Mouse (Mus musculus) forebrain, embryonic 12.5 days (tissue): Measurements from ENCODE around the gene Lpcat1. TPM values are rescaled to one million over a fixed set of nuclear protein-coding genes. Genes with fewer than 3 reads are reported as not detected.

ENCODE experiments used
- ATAC-seq: fragments of 200-750 bp; cut with Nextera tagmentation; 2 replicates; pipeline ENCODE4 v1.8.0; 2017; ENCODE audit warnings: moderate TSS enrichment; ENCODE audit not compliant: low FRiP score
- H3K27ac ChIP-seq: fragments of 300-500 bp; sonication (generic); 2 replicates; pipeline ENCODE4 v1.5.1; 2016; ENCODE audit warnings: mild to moderate bottlenecking
- H3K27me3 ChIP-seq: fragments of 300-500 bp; sonication (generic); 2 replicates; pipeline ENCODE4 v1.6.1; 2016; ENCODE audit warnings: mild to moderate bottlenecking
- H3K36me3 ChIP-seq: fragments of 300-500 bp; sonication (generic); replicated peaks from 2 replicates; pipeline ENCODE4 v1.6.1; 2016; ENCODE audit warnings: mild to moderate bottlenecking
- H3K4me1 ChIP-seq: fragments of 300-500 bp; sonication (generic); 2 replicates; pipeline ENCODE4 v1.6.1; 2016
- H3K4me2 ChIP-seq: fragments of 300-500 bp; sonication (generic); 2 replicates; pipeline ENCODE4 v1.6.1; 2016; ENCODE audit warnings: mild to moderate bottlenecking, moderate library complexity
- H3K4me3 ChIP-seq: fragments of 300-500 bp; sonication (generic); replicated peaks from 2 replicates; pipeline ENCODE4 v1.5.1; 2016; ENCODE audit warnings: mild to moderate bottlenecking
- H3K9ac ChIP-seq: fragments of 300-500 bp; sonication (generic); 2 replicates; pipeline ENCODE4 v1.6.1; 2016; ENCODE audit warnings: mild to moderate bottlenecking
- H3K9me3 ChIP-seq: fragments of 300-500 bp; sonication (generic); 2 replicates; pipeline ENCODE4 v1.6.1; 2016
- WGBS: fragments of 180-500 bp; shearing (Covaris S2); methylation state at CpG from one replicate; pipeline ENCODE4 v1.1.7; 2016; 5-methylcytosine and 5-hydroxymethylcytosine counted together
- polyA plus RNA-seq: library from polyadenylated mRNA; unstranded; fragments of >200 nt; fragmentation: Nextera tagmentation; extraction: Ambion mirVana; gene quantifications from 2 replicates; pipeline ENCODE4 v1.2.1, GENCODE M21; 2016

Gene Lpcat1
- polyA plus RNA-seq, 1 experiment from 2014 or later, result 65.9 TPM

- Histone ChIP-seq H3K9me3 (no peaks in the 10 kb centered on the region), H3K9ac (no peak overlapping the region), H3K27me3 (peaks cover 3% of the 10 kb centered on the region; the same call in 1 of the 2 replicates), H3K4me1 (no peaks in the 10 kb centered on the region), H3K4me2 (no peak overlapping the region), H3K27ac (no peak overlapping the region), H3K36me3 (no peaks in the 10 kb centered on the region), H3K4me3 (no peak overlapping the region)
- 88% methylated on average over 3 of the region's 3 CpGs for WGBS
- ATAC-seq, result no peak
Measured at GRCm38 (mm10) chr13:73448723-73449122, 18.3 kb upstream of the Lpcat1 start.

DNA sequence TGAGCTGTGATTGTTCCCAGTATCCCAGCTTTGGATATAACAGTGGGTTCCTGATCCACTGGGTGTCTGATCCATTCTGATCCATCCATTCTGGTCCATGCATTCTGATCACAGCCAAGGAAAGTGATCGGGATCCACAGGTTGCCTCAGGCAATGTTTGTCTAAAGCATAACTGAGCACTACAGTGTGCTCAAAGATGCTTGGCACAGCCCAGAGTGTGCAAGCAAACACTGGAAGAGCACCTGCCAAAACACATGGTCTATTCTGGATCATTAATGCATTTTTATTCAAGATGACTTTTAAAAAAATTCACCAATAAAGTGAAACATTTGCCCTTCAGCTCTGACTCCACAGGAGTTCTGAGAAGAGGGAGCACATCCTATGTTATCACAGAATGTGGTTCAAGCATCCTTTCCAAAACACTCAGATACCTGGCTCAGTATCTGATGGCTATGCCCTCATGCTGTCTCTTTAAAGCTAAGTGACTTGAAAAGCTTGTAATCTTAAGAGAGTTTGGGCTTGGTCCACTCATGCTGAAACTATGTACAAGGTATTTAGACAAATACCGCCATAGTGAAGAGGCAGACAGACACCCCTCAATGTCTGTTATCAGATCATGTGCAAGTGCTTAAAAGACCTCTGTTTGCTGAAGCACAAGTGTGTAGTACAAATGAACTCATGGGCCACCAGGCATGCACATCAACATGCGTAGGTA is 13.3 kb upstream of the Lpcat1 start:
- Histone ChIP-seq H3K36me3 (no peaks in the 10 kb centered on the region), H3K4me1 (no peaks in the 10 kb centered on the region), H3K9me3 (no peaks in the 10 kb centered on the region), H3K27me3 (no peaks in the 10 kb centered on the region), H3K4me2 (no peak overlapping the region), H3K4me3 (no peak overlapping the region), H3K9ac (no peak overlapping the region), H3K27ac (no peak overlapping the region)
- ATAC-seq, result no peak
- WGBS, result 83% methylated on average over 3 of the region's 3 CpGs

GRCm38 (mm10) chr13:73455328-73455727 is 11.7 kb upstream of the Lpcat1 start:
- H3K27me3 ChIP-seq, result no peaks in the 10 kb centered on the region
- no peaks in the 10 kb centered on the region for H3K36me3 ChIP-seq
- 82% methylated on average over 3 of the region's 3 CpGs for WGBS
- no peak overlapping the region for H3K9ac ChIP-seq
- no peak overlapping the region for H3K4me2 ChIP-seq
- no peak overlapping the region for H3K4me3 ChIP-seq
- H3K4me1 ChIP-seq, result no peaks in the 10 kb centered on the region
- no peak overlapping the region for H3K27ac ChIP-seq
- ATAC-seq, result no peak
- H3K9me3 ChIP-seq, result no peaks in the 10 kb centered on the region

DNA sequence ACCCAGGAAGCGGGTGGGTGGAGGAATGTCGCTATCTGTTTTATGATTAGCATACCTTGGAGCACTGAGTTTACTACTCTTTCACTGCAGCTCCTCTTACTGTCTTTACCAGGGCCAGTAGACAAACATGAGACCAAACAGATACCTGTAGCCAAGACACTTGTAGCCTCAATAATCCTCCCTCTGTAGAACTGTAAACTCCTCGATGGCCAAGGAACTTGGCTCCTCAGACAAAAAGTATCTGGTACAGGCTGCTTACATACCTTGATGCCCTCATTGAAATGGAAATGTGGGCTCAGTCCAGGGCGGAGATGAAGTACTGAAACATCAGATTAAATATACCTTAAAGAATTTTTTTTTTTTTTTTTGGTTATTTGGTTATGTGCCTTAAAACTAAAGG is 9.7 kb upstream of the Lpcat1 start:
- H3K9ac ChIP-seq, result no peak overlapping the region
- 91% methylated on average over 4 of the region's 4 CpGs for WGBS

GRCm38 (mm10) chr13:73457741-73458140 is 9.3 kb upstream of the Lpcat1 start:
- WGBS, result 62% methylated on average over 2 of the region's 2 CpGs
- ATAC-seq, result no peak
- H3K9ac ChIP-seq, result no peak overlapping the region
- H3K27me3 ChIP-seq, result no peaks in the 10 kb centered on the region
- no peaks in the 10 kb centered on the region for H3K4me1 ChIP-seq
- H3K9me3 ChIP-seq, result no peaks in the 10 kb centered on the region
- H3K4me3 ChIP-seq, result no peak overlapping the region
- H3K36me3 ChIP-seq, result no peaks in the 10 kb centered on the region
- H3K4me2 ChIP-seq, result no peak overlapping the region
- no peak overlapping the region for H3K27ac ChIP-seq

More for the DNA sequence above, 9.7 kb upstream of the Lpcat1 start:
- H3K4me1 ChIP-seq, result no peaks in the 10 kb centered on the region
- no peak for ATAC-seq
- H3K4me3 ChIP-seq, result no peak overlapping the region
- H3K36me3 ChIP-seq, result no peaks in the 10 kb centered on the region
- no peaks in the 10 kb centered on the region for H3K27me3 ChIP-seq
- no peaks in the 10 kb centered on the region for H3K9me3 ChIP-seq
- no peak overlapping the region for H3K4me2 ChIP-seq
- no peak overlapping the region for H3K27ac ChIP-seq

GRCm38 (mm10) chr13:73458719-73459118 is 8.3 kb upstream of the Lpcat1 start:
- no peaks in the 10 kb centered on the region for H3K36me3 ChIP-seq
- no peak for ATAC-seq
- H3K27me3 ChIP-seq, result no peaks in the 10 kb centered on the region
- no peak overlapping the region for H3K4me3 ChIP-seq
- H3K27ac ChIP-seq, result no peak overlapping the region
- no peaks in the 10 kb centered on the region for H3K4me1 ChIP-seq
- H3K9me3 ChIP-seq, result no peaks in the 10 kb centered on the region
- 77% methylated on average over 5 of the region's 5 CpGs for WGBS
- no peak overlapping the region for H3K4me2 ChIP-seq
- no peak overlapping the region for H3K9ac ChIP-seq

DNA sequence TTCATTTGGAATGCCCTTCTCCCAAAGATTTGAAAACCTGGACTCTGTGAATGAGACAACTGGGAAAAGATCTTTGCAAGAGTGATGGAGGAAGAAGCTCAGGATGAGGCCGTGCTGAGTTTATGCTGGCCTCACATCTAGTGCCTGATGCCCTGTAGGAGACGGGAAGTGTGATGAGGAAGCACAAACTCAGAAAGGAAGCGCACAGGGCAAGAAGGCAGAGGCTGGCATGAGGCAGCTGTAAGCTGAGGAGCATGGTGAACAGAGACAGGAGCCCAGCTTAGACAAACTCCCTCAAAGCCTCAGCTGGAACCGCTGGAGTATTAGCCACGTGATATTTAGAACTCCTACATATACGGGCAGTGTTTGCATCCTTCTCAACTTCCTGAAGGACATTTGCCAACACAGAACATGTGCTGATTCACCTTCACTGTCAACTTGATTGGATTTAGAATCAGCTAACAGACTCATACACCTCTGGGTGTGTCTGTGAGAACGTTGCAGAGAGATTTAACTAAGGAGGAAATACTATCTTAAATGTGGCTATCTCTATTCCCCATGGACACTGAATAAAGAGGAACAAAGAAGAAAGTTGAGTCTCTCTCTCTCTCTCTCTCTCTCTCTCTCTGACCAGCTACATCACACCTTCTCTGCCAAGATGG is 7.7 kb upstream of the Lpcat1 start:
- Histone ChIP-seq H3K4me2 (no peak overlapping the region), H3K9ac (no peak overlapping the region), H3K27ac (no peak overlapping the region), H3K36me3 (no peaks in the 10 kb centered on the region), H3K4me3 (no peak overlapping the region), H3K4me1 (no peaks in the 10 kb centered on the region), H3K9me3 (no peaks in the 10 kb centered on the region), H3K27me3 (no peaks in the 10 kb centered on the region)
- ATAC-seq, result no peak
- 71% methylated on average over 7 of the region's 7 CpGs for WGBS

GRCm38 (mm10) chr13:73461551-73461950 is 5.4 kb upstream of the Lpcat1 start:
- H3K9me3 ChIP-seq, result no peaks in the 10 kb centered on the region

GRCm38 (mm10) chr13:73465156-73465555 is 1.8 kb upstream of the Lpcat1 start:
- Histone ChIP-seq H3K4me1 (peaks cover 26% of the 10 kb centered on the region), H3K9me3 (no peaks in the 10 kb centered on the region), H3K4me3 (no peak overlapping the region), H3K36me3 (no peaks in the 10 kb centered on the region), H3K27me3 (no peaks in the 10 kb centered on the region), H3K9ac (no peak overlapping the region), H3K4me2 (no peak overlapping the region), H3K27ac (no peak overlapping the region)
- WGBS, result 73% methylated on average over 2 of the region's 2 CpGs
- no peak for ATAC-seq

More at GRCm38 (mm10) chr13:73461551-73461950, 5.4 kb upstream of the Lpcat1 start:
- Histone ChIP-seq H3K4me1 (no peaks in the 10 kb centered on the region), H3K36me3 (no peaks in the 10 kb centered on the region), H3K27ac (no peak overlapping the region), H3K9ac (no peak overlapping the region), H3K27me3 (no peaks in the 10 kb centered on the region), H3K4me3 (no peak overlapping the region), H3K4me2 (no peak overlapping the region)
- no peak for ATAC-seq

DNA sequence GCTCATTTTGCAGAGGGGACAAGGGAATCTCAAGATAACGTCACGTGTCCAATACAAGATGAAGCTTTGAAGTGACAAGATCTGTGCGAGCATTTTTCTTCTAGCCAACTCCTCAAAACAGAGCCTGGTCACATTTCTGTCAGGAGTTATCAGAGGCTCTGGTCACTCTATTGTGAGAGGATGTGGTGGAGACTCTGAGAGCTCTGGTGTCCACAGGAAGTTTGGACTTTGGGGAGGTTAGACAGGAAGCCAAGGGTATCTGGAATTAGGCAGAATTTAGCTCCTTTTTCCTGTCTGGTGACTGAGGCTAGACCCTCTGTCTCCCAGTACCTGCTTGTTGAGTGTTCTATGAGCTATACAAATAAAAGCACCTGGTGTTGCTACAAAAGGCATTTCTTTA is 586 bp upstream of the Lpcat1 start:
- H3K4me3 ChIP-seq, result no peak overlapping the region
- 92% methylated on average over 3 of the region's 3 CpGs for WGBS
- no peak overlapping the region for H3K27ac ChIP-seq
- ATAC-seq, result no peak
- H3K4me1 ChIP-seq, result peaks cover 33% of the 10 kb centered on the region
- H3K4me2 ChIP-seq, result no peak overlapping the region; the same call in 1 of the 2 replicates
- H3K9ac ChIP-seq, result no peak overlapping the region
- no peaks in the 10 kb centered on the region for H3K9me3 ChIP-seq
- no peaks in the 10 kb centered on the region for H3K36me3 ChIP-seq
- H3K27me3 ChIP-seq, result no peaks in the 10 kb centered on the region

DNA sequence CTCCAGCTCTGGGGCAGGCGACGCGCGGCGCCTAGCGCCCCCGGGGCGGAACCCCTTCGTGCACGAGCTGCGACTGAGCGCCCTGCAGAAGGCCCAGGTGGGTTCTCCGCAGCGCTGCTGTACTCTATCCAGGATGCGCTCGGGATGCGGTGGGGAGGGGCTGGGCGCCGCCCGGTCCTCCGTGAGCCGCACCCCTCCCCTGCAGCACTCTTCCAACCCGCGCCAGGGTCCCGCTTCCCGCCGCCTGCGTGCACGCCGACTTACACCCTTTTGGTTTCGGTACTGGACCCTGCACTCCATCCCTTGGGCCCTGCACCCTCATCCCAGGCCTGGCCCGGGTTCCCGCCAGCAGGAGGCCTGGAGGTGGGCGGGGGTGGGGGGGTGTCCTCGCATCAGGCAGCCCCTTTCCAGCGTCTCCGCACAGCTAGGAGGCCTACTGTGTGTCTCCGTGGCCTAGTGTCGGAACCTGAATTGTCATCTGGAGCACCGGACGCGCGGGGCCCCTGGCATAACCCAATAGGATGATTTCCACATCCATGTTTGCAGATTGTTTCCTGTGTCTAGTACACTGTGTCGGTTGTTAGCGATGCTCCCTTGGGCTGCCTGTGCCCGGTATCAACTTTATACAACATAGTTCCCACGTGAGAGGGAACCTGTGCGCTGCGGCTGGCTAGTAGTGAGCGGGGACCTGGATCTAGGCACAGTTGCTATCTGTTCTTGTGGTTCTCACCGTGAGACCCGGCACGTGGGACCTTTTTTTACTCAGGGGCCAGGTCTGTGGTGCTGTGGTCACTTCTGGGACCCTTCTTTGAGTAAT is 632 bp downstream of the Lpcat1 start:
- H3K27ac ChIP-seq, result peak overlapping the region; percentile 99

GRCm38 (mm10) chr13:73468834-73469233 is 1.8 kb downstream of the Lpcat1 start:
- peak overlapping the region; percentile 93 for H3K4me2 ChIP-seq
- 78% methylated on average over 3 of the region's 3 CpGs for WGBS
- H3K27me3 ChIP-seq, result no peaks in the 10 kb centered on the region
- no peak for ATAC-seq
- peak overlapping the region; percentile 94 for H3K9ac ChIP-seq
- H3K36me3 ChIP-seq, result no peaks in the 10 kb centered on the region
- H3K9me3 ChIP-seq, result no peaks in the 10 kb centered on the region
- peaks cover 33% of the 10 kb centered on the region for H3K4me1 ChIP-seq
- H3K27ac ChIP-seq, result no peak overlapping the region
- peak overlapping the region; percentile 81; the same call in 1 of the 2 replicates for H3K4me3 ChIP-seq

More for the DNA sequence above, 632 bp downstream of the Lpcat1 start:
- peak; percentile 90 for ATAC-seq
- Histone ChIP-seq H3K36me3 (no peaks in the 10 kb centered on the region), H3K27me3 (no peaks in the 10 kb centered on the region), H3K4me3 (peak overlapping the region; percentile 81), H3K9me3 (no peaks in the 10 kb centered on the region), H3K4me1 (peaks cover 33% of the 10 kb centered on the region), H3K4me2 (peak overlapping the region; percentile 93), H3K9ac (peak overlapping the region; percentile 94)
- WGBS, result under 1% methylated on average over 48 of the region's 53 CpGs
